Mouse (Mus musculus) Muller cell, postnatal 12 days (primary cell): Measurements from ENCODE around the gene Zfp740.
A peak's percentile ranks its signal among the peaks of the same experiment; 100 is the strongest.

Experiments used
- DNase-seq: peaks from one replicate; pipeline ENCODE4 v3.0.0-alpha.2; 2015; ENCODE audit errors: inconsistent ontology term

Zfp740 gene

DNA sequence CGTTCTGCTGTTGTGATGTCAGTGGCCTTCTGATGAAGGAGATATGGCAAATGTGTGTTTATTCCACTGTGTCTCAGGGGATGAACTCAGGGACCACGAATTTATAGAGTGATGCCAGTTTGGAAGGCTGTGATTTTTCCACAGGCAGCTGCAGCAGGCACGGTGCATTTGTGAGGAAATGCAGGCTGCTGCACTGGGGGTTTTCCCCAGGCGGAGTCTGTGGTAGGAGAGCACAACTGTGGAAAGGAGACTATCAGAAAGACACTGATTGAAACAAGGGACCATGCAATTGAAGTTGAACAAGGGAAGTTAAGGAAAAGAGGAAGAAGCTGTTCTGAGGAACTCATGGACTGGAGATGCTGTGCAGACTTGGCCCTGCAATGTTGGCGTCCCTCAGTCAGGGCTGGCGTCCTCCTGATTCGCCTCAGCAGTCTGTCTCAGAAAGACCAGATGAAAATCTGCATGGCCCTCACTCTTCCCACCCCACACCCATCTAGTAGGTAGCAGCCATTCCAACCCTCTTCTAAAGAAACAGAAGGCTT is 10.7 kb upstream of the Zfp740 start:
- no peak for DNase-seq

DNA sequence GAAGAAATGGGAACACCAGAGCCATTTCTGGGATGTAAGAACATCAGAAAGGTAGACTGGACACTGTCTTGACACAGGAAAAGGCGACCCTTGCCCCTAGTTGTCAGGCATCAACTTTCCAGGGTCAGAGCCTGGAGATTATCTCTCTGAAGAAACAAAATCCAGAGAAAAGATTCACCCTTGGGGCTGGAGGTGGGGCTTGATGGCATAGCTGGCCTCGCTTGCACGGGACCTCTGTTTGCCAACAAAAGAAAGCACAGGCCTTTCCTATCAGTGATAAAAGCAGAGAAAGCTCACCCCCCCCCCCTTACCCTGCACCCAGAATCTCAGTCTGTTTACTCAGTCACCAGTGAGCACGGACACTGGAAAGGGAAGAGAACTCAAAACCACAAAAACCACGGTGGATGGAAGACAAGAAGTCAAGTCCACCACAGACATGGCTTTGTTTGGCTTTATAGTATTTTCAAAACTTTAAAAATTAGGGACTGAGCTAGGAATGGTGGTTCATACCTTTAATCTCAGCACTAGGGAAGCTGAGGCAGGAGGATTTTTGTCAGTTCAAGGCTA is 10.1 kb upstream of the Zfp740 start:
- peak; percentile 8 for DNase-seq

DNA sequence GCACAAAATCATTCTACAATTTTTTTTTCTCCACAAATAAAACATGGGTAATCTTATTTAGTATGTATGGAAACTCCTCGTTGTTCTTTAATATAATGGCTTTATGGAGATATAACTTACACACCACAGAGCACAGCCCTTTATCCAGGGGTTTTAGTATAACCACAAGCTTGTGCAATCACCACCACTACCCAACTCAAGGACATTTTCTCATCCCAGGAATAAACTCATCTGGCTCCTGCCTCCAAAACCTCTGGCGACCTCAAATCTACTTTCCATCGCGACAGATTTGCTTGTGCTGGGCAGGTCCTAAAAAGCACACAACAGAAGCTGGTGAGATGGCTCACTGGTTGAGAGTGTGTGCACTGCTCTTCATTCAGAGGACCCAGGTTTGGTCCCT is 9.4 kb upstream of the Zfp740 start:
- DNase-seq = no peak

DNA sequence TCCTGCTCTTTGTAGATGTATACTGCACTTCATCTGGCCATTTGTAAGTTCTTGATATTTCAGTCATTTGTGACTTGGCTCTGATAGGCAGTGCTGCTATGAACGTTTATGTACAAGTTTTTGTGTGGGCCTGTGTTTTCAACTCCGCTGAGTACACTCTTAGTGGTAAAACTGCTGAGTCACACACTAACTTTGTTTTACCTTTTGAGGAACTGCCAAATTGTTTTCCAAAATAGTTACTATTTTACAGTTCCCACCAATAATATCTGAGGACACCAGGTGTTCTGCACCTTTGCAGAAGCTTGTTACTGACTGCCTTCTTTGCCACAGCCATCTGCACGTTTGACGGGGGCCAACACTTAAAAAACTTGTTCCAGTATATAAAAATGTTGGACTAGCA is 8.6 kb upstream of the Zfp740 start:
- DNase-seq = no peak

DNA sequence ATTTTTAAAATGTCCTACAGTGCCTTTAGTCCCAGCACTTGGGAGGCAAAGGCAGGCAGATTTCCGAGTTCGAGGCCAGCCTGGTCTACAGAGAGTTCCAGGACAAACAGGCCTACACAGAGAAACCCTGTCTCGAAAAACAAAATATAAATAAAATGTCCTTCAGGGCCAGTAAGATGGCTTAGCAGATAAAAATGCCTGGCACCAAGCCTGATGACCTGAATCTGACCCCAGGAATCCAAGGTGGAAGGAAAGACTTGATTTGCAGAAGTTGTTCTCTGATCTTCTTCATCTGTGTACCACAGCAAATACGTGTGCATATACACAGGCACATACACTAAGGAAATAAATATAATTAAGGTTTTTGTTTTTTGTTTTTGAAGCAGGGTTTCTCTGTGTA is 7.7 kb upstream of the Zfp740 start:
- no peak for DNase-seq

DNA sequence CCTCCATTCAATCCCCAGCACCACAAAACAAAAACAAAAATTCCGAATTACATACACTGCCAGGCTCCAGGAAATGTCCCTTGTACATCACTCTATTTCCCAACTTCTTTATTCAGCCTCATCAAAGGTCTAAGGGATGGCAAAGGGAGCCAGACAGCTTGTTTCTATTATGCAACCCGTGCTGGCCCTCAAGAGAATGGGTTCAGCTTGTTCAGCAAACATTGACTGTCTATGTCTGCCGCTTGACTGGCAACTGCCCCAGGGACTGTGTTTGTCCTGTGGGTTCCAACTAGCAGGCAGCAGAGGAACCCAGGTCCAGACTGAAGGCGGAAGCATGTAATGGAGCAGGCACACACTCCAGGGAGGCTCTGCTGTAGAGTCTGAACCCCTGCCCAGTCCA is 4.2 kb upstream of the Zfp740 start:
- peak; percentile 16 for DNase-seq

DNA sequence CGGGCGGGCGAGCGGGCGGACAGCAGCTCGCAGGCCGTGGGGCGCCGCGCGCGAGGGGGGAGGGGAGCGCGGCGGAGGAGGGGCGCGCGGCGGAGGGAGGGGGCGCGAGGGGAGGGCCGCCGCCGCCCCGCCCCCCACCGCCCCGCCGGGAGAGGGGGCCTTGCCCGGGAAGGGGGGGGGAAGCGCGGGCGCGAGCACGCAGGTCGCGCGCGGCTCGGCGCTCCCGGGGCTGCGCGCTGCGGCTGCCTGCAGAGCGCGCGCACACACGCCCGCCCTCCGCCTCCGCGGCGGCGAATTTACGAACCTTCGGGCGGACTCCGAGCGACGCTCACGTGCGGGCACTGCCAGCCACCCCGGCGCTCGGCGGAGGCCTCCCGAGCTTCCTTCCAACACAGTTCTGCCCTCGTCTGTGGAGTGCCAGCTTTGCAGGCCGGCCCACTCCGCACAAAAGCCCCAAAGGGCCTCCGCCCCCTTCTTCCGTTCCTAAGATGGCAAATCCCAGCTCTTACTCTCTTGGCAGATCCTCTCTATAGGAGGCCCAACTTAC is 859 bp downstream of the Zfp740 start:
- DNase-seq = peak; percentile 89

DNA sequence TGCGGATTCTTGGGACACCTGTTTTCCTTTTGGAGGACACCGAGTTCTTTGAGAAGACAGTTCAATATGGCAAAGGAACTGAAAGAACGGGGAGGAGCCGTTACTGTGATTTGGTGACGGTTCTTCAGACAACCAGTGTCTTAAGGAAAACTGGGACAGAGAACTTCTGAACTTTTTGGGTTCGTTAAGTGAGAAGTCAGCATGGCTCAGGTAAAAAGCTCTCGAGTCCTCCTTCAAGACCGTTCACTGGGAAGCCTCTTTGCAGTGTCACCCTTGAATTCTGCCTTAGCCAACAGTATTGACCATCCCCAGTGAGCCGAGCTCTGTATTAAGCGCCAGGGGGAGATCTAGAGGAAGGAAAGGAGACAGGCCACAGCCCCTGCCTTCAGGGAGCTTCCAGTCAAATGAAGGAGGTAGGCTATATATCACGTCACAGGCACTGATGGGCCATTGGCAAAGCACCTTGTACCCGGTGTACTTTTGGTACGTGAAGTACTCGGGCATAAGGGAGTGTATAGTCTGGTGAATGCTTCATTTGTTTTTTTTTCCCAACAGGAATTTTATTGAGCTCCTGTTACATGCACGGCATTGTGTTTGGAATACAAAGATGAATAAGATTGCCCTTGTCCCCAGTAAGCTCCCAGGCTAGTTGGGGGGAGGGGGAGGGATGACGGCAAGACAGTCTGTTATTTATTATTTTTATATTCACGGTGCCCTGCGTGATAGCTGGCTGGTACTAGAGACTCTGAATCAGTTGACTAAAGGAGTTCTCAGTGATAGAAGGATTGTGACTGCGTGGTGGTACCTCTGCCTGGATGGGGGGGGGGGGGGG is 1.8 kb downstream of the Zfp740 start, which contains the start of gene Csad:
TSS of gene Csad (minus strand) at position 51 of the 832 bp plus-strand sequence.
- peak; percentile 76 for DNase-seq

DNA sequence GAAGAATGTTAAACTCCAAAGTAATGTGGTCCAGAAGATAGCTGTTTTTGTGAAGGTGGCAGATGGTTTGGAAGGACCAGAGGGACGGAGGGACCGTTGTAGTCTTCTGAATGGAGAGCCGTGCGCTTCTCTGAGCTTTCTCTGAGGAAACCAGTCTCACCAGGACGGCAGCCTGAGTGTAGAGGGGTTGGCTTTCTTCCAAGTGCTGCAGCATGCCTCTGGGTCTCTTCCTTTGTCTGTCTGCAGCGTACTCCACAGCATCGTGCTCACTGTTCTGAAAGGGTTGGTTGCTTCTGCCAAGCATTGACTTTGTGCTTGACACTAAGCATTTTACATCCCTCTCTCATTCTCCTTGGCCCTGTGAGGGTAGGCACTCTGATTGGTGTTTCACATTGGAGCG is 2.7 kb downstream of the Zfp740 start:
- peak; percentile 81 for DNase-seq

DNA sequence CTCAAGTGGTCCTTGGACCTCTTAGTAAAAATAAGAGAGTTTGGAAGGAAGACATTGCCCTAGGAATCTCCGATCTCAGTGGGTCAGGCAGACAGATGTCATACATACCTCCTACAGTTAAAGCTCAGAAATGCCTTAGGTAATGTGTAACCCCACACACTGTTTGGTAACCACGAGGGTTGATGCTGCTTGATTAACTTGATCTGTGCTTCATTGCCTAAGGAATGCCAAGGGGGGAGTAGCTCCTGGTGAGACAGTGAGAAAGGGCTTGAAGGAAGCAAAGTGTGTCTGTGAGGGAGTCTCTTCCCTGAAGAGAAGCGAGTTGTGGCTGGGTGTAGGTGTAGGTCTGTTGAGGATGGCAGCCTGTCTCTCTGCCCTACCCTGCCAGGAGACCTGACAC is 4.3 kb downstream of the Zfp740 start:
- DNase-seq = peak; percentile 19

DNA sequence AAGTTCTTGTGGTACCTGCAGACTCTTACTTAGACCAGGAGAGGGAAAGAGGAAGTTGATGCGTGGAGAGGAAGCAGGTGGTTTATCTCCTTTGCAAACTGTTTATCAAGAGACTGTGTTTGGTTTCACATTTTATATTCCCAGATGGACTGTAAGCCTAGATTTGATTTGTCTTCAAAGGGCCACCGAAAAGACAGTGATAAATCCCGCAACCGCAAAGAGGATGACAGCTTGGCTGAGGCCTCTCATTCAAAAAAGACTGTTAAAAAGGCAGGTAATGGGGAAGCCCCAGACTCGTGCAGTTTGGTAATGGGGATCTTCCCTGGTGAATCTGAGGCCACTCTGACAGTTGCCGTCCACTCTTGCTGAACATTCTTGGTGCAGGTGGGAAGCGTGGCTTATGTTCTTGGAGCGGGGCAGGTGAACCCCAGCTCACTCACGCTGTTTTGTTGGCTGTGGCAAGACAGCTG is 5.1 kb downstream of the Zfp740 start:
- no peak for DNase-seq

DNA sequence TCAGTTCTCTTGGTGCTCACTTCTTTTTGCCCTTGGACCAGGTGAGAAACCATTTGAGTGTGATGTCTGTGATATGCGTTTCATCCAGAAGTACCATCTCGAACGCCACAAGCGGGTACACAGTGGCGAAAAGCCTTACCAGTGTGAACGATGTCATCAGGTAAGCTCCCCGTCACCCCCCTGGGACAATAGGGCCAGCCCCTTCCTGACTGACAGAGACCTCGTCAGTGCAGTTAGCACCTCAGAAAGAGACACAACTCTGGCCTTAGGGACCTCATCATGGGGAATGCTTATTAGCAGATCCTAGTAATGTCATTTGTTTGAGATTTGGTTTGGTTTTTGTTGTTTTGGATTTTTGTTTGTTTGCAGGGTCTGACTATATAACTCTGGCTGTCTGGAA is 6.1 kb downstream of the Zfp740 start:
- no peak for DNase-seq

DNA sequence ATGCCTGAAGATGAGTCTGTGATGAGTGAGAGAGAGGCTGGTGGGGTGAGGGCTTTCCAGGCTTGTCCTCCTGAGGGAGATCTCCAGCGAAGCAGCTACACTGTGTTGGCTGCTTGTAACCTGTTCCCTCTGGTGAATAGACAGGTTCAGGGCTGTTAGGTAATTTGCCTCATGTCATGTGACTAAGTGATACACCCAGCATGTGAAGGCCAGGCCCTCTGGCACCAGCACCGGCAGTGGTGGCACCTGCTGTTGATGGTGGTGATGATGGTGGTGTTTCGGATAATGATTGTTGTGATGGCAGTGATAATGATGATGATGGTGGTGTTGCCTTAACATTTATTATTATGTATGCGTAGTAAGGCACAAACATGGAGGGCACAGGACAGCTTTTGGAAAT is 7.8 kb downstream of the Zfp740 start:
- no peak for DNase-seq

DNA sequence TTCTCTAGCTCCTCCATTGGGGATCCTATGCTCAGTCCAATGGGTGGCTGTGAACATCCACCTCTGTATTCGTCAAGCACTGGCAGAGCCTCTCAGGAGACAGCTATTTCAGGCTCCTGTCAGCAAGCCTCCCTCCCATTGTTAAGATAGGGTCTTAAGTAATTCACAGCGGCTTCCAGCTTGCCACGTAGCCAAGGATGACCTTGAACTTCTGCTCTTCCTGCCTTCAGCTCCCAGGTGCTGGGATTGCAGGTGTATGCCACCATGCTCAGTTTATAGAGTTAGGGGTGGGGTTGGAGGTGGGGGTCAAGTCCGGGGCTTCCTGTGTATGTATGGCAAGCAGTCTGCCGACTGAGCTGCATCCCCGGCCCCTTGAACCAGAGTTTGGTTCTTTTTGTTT is 8.8 kb downstream of the Zfp740 start:
- no peak for DNase-seq

DNA sequence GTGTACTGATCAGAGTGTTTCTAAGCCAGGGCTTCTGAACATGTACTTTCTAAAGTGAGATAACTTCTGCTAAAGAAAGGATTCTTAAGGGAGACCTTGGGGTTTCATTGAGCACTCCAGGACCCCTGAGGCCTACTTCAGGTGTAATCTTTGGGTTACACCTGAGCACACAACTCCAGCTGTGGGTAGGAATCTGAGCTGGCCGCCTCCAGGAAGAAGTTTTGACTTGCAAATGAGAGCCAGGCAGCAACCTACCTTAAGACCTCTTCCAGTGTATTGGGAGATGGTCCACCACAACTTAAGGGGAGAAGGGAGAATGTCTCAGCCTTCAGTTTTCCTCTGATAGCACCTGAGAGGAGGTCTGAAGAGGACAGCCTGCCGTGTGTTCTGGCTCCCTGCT is 11.1 kb downstream of the Zfp740 start:
- DNase-seq = no peak

DNA sequence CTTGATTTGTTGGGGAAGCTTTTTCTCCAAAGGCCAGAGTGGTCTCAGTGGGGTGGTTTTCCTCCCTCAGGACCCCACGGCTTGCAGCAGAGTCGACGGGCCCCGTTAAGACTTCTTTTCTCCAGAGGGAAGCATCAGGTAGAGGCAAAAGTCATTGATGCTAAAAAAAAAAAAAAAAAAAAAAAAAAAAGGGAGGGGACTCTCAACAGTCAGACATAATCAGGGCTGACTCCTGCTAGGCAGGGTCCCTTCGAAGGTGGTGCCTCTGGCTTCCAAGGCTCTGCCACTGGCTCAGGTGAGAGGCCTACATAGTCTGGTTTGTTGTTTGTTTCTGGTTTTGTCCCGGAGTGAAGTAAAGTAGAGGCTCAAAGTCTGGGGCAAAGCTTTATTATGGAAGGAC is 12.6 kb downstream of the Zfp740 start:
- no peak for DNase-seq

DNA sequence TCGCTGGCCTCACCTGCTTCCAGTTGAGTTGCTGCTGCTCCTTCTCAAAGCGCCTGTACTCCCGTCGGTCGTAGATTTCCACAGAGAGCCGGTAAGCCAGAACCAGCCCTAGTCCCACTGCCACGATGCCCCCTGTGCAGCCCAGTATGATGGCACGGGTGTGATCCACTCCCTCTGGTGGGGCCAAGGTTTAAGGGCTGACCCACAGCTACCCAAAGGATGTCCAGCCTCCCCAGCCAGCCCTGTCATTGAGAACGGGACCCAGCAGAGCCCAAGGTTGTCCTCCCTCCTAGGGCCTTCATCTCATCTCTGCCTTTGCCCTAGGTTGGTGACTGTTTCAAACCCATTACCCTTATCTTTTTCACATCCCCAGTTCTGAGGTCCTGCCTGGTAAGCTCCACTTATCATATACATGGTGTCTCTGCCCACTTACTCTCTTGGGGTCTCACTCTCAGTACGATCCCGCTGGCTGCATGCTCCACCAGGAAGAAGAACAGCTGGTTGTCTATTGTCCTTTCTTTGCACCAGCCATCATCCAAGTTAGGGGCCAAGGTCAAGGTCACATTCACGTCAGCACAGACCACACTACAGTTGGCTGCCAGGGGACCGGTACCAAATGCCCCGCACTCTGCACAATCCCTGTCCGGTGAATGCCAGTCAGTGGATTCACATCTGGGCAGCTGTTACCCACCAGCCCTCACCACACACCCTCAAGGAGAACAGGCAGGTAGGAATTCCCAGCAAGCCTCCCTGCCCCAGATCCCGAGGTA is 13.6 kb downstream of the Zfp740 start:
- DNase-seq = no peak

DNA sequence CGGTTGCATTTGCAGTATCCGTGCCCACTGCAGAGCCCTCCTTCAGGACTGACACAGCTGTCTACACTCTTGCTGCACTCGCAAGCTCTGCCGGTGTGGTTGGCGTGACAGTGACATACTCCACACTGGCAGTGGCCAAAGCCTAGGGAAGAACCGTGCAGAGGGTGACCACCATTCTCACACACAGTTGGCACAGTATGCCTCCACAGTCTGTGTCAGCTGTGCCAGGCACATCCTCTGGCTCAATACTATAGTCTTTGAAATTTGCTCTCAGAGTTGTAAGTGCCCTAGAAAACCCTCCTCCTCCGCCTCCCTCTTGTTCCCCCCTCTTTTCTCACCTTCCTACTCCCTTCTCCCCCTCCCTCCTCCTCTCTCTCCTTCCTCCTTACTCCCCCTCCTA is 14.3 kb downstream of the Zfp740 start:
- no peak for DNase-seq

DNA sequence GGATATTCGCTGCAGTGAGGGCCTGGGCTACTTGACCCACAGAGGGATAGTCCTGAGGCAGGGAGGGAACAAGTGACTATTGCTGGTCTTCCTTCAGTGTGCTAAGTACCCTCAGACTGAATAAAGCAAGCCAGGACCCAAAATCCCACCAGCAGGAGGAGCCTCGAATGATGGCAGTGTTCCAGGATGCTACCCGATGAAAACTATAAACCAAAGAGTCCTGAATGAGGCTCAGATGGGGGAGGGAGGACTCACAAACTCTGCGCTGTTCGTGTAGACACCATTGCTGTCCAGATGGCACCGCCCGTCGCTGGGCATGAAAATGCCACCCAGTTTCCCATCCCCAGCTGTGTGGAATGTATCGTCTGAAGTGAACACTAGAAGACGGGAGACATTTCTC is 19.3 kb downstream of the Zfp740 start:
- DNase-seq = no peak

DNA sequence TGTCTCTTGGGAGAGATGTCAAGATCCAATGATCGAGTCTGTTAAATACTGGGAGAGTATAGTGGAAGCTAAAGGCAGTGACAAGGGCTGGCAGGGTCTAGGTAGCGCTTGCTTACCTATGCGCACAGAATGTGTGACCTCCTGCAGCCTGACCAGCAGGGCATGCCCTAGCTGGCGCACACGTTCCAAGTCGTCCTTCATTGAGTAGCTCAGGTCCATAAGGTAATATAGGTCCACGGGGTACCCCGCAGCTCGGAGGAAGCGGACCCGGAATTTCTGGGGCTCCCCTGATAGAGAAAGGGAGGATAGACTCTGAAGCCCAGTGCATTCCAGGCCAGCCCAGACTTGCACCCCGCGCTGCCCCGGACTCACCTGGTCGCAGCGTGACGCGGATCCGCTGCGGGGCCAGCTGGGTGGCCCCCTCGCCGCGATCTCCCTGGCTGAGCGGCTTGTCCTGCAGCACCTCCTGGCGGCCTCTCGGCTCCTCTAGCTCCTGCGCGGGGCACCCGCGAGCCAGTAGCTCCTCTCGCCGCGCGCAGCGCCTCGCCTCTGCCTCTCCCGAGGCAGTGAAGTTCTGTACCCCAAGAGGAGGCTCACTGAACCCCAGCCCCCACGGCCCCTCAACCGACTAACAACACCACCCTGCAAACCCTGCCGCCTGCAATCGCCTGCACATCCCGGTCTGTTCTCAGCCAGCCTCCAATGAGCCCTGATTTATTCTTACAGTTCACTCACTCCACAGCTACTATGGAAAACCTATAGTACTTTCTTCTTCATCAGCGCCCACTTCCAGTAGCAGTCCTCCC is 21.3 kb downstream of the Zfp740 start:
- peak; percentile 74 for DNase-seq

DNA sequence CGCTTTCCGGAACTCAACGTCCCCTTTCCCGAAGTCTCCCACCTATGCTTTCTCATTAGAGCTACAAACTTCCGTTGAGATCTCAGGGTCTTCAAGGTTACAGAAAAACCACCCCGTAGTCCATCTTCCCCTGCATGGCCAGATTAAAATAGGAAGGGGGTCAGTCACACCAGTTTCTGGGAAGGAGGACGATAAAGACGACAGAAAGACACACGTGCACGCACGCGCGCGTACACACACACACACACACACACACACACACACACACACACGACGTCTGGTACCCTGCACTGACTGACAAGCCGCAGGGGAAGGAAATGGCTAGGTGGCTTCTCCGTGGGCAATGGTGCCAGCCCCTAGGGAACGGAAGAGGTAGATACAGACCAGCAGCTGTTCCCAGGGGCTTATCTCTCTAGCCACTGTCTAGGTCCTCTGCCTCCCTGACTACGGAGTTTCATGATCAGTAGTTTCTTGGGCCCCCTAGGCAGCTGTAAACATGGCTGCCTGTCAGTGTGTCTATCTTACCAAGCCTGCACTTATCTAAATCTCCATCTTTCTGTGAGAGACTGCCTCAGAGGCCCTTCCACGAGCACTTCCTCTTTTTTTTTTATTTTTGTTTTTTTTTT is 22.1 kb downstream of the Zfp740 start:
- no peak for DNase-seq
